Mouse (Mus musculus): ENCODE measurements around the gene Catsperz.

DNA sequence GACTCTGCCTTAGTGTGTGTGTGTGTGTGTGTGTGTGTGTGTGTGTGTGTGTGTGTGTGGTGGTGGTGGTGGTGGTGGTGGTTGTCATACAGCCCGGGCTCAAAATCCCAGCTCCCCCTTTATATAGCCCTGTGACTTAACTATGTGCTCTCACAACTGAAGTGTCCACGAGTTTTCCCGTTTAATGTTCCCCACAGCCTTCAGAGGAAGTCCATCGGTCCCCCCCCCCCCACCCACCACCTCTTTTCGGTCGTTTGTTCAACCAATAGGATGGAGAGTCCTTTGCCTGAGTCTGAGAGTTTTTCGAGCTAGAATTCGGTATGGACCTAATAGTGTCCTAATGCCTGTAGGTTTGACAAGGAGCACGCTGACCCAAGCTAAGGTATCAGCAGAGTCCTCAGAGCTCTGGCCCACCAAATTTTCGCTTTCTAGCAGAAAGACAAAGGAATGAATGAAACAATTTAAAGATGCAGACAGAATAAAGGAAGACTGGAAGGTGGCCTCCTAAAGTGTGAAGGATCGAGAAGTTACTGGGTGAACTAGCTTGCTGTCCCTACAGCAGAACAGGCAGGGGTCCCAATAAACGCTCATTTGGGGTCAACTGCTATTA, 48.5 kb upstream of the Catsperz start:
- TF ChIP-seq CTCF (IDR thresholded peaks at IDR 0.05; ENCODE audit: low read depth), result no peak
- no peak for TF ChIP-seq EP300 (IDR thresholded peaks at IDR 0.05; ENCODE audit: low read depth)

Data from liver, postnatal 0 days (tissue).